In genomic region chr3:101110838-101111103, GRCm38 (mm10) we compare ENCODE assay signal across 10 mouse cellular contexts. TPM values are rescaled to one million over a fixed set of nuclear protein-coding genes. Genes with fewer than 3 reads are reported as not detected.
DNase-seq lines count a peak whose midpoint lies in the region; ATAC-seq and TF ChIP-seq lines count a peak whose summit lies in the region.
"Had no signal": no experiment of that assay in that cellular context is flagged by ENCODE, and none has a peak within 500 bp of the region (broad histone marks: within the 10 kb centered on the region; RNA-seq: fewer than 3 reads in every experiment).

No protein-coding gene starts in this region.

- ATAC-seq in kidney, embryonic 16.5 days (ENCODE audit: low FRiP score, low TSS enrichment) = peak; percentile 44
- 0 out of 2 replicates have a peak, but pooled peaks have one; percentile 1 for ATAC-seq in embryonic facial prominence, embryonic 15.5 days (ENCODE audit: insufficient number of reproducible peaks, low FRiP score, low TSS enrichment, low read depth)
- ATAC-seq in intestine, postnatal 0 days = no peak
- ATAC-seq in neural tube, embryonic 13.5 days (ENCODE audit: low read depth) = no peak

- H3K4me3 ChIP-seq in kidney, embryonic 16.5 days (ENCODE audit: low read length) = peak overlapping the region; percentile 71
- H3K4me3 ChIP-seq in embryonic facial prominence, embryonic 15.5 days (replicated peaks) = peak overlapping the region; percentile 84
- H3K4me3 ChIP-seq in intestine, postnatal 0 days (ENCODE audit: low read depth, low read length) = peak overlapping the region; percentile 86
- H3K4me3 ChIP-seq in neural tube, embryonic 13.5 days = peak overlapping the region; percentile 76

- no peak for TF ChIP-seq CTCF in intestine, postnatal 0 days (IDR thresholded peaks at IDR 0.05; ENCODE audit: low read depth)

- no peaks in the 10 kb centered on the region for H3K9me3 ChIP-seq in kidney, embryonic 16.5 days (ENCODE audit: low read length)
- H3K9me3 ChIP-seq in embryonic facial prominence, embryonic 15.5 days (replicated peaks) = no peaks in the 10 kb centered on the region
- H3K9me3 ChIP-seq in intestine, postnatal 0 days (ENCODE audit: control insufficient read depth) = no peaks in the 10 kb centered on the region
- no peaks in the 10 kb centered on the region for H3K9me3 ChIP-seq in neural tube, embryonic 13.5 days

- no peak for DNase-seq in kidney, adult 8-10 months
- DNase-seq in adrenal gland, adult 2 months = no peak
- no peak for DNase-seq in layer of hippocampus, postnatal 25 days (ENCODE audit: extremely low spot score in 1 of 2, low spot score in 1 of 2)
- no peak for DNase-seq in embryo, embryonic 10 days (ENCODE audit: low spot score)

- H3K9ac ChIP-seq in kidney, embryonic 16.5 days (replicated peaks; ENCODE audit: low read length) = 0 out of 2 replicates have a peak overlapping the region, but pooled peaks have one; percentile 84
- H3K9ac ChIP-seq in embryonic facial prominence, embryonic 15.5 days = peak overlapping the region; percentile 88; the same call in 1 of the 2 replicates
- H3K9ac ChIP-seq in intestine, postnatal 0 days (ENCODE audit: low read depth, low read length) = peak overlapping the region; percentile 91; the same call in 1 of the 2 replicates
- peak overlapping the region; percentile 91; the same call in 1 of the 2 replicates for H3K9ac ChIP-seq in neural tube, embryonic 13.5 days

- no peaks in the 10 kb centered on the region for H3K27me3 ChIP-seq in kidney, embryonic 16.5 days (ENCODE audit: insufficient read depth, low read length)
- no peaks in the 10 kb centered on the region for H3K27me3 ChIP-seq in embryonic facial prominence, embryonic 15.5 days
- no peaks in the 10 kb centered on the region for H3K27me3 ChIP-seq in intestine, postnatal 0 days (replicated peaks; ENCODE audit: control insufficient read depth, insufficient read depth, low read length)
- H3K27me3 ChIP-seq in neural tube, embryonic 13.5 days = peaks cover 4% of the 10 kb centered on the region

- H3K27ac ChIP-seq in kidney, embryonic 16.5 days (ENCODE audit: low read length) = 0 out of 2 replicates have a peak overlapping the region, but pooled peaks have one; percentile 31
- H3K27ac ChIP-seq in embryonic facial prominence, embryonic 15.5 days (replicated peaks) = peak overlapping the region; percentile 93
- H3K27ac ChIP-seq in intestine, postnatal 0 days (ENCODE audit: low read depth, low read length) = peak overlapping the region; percentile 98
- 0 out of 2 replicates have a peak overlapping the region, but pooled peaks have one; percentile 62 for H3K27ac ChIP-seq in neural tube, embryonic 13.5 days (replicated peaks)
- H3K27ac ChIP-seq: macrophage had no signal

- peaks cover 28% of the 10 kb centered on the region for H3K4me1 ChIP-seq in kidney, embryonic 16.5 days (ENCODE audit: insufficient read depth, low read length)
- peaks cover 51% of the 10 kb centered on the region for H3K4me1 ChIP-seq in embryonic facial prominence, embryonic 15.5 days
- H3K4me1 ChIP-seq in intestine, postnatal 0 days (replicated peaks; ENCODE audit: control insufficient read depth, insufficient read depth, low read length) = peaks cover 6% of the 10 kb centered on the region; the same call in 1 of the 2 replicates
- H3K4me1 ChIP-seq in neural tube, embryonic 13.5 days (replicated peaks) = peaks cover 56% of the 10 kb centered on the region

- peak overlapping the region; percentile 91 for H3K4me2 ChIP-seq in kidney, embryonic 16.5 days (replicated peaks; ENCODE audit: low read depth, low read length)
- peak overlapping the region; percentile 79 for H3K4me2 ChIP-seq in embryonic facial prominence, embryonic 15.5 days (replicated peaks)
- peak overlapping the region; percentile 90 for H3K4me2 ChIP-seq in intestine, postnatal 0 days (replicated peaks; ENCODE audit: low read depth)
- peak overlapping the region; percentile 97 for H3K4me2 ChIP-seq in neural tube, embryonic 13.5 days

- no peaks in the 10 kb centered on the region for H3K36me3 ChIP-seq in kidney, embryonic 16.5 days (ENCODE audit: insufficient read depth, low read length)
- no peaks in the 10 kb centered on the region for H3K36me3 ChIP-seq in embryonic facial prominence, embryonic 15.5 days
- no peaks in the 10 kb centered on the region for H3K36me3 ChIP-seq in intestine, postnatal 0 days (ENCODE audit: control insufficient read depth, insufficient read depth)
- H3K36me3 ChIP-seq in neural tube, embryonic 13.5 days = no peaks in the 10 kb centered on the region

RNA-seq across cellular contexts. Expression of gene Ptgfrn, which starts 0.7 kb away (rescaled TPM):
- 2.1 and 2.4 TPM in 2 replicates for polyA plus RNA-seq in kidney, embryonic 16.5 days (2015; fragmentation: Nextera tagmentation; extraction: Ambion mirVana)
- polyA plus RNA-seq in embryonic facial prominence, embryonic 15.5 days (2015; fragmentation: Nextera tagmentation; extraction: Ambion mirVana) = 7.4 and 9.8 TPM in 2 replicates
- polyA plus RNA-seq in intestine, postnatal 0 days (2015; fragmentation: Nextera tagmentation; extraction: Ambion mirVana) = 5.6 and 6.1 TPM in 2 replicates
- 3.2 and 3.5 TPM in 2 replicates for polyA plus RNA-seq in neural tube, embryonic 13.5 days (2015; fragmentation: Nextera tagmentation; extraction: Ambion mirVana)
- total RNA-seq in adrenal gland, adult 2 months (2021) = 10 to 100 TPM; 29.1 to 48.4 TPM
- polyA plus RNA-seq in adrenal gland, adult 2 months (2012; rRNA removed) = 13.5 and 16.5 TPM in 2 replicates
- total RNA-seq in layer of hippocampus, postnatal 25 days (2021) = 10 to 100 TPM in 1 of 2 experiments, 1 to 10 TPM in 1; 10.0 to 11.1 TPM
- total RNA-seq: MEL had no signal

Comparison
In these comparisons a context has a peak if more than half of its experiments do, and no peak if none do; other contexts are left out.
1. ATAC-seq: peak in kidney, embryonic 16.5 days (single experiment) and embryonic facial prominence, embryonic 15.5 days (single experiment); none in intestine, postnatal 0 days (single experiment) and neural tube, embryonic 13.5 days (single experiment).
2. H3K27ac ChIP-seq: peak in every context shown above with its lines; median percentile 98 in intestine, postnatal 0 days; 93 in embryonic facial prominence, embryonic 15.5 days; 62 in neural tube, embryonic 13.5 days; 31 in kidney, embryonic 16.5 days.
3. Peak in every context shown above with its lines, with median percentiles within 50 percentile points of each other: H3K4me2 ChIP-seq, H3K4me3 ChIP-seq and H3K9ac ChIP-seq.